Mouse (Mus musculus) CH12.LX (cell line): ENCODE measurements around the gene Zswim5. TPM values are rescaled to one million over a fixed set of nuclear protein-coding genes. Genes with fewer than 3 reads are reported as not detected.
"Not testable (repeated sequence)": the region's sequence is repeated elsewhere in the genome, so short reads cannot be mapped to it uniquely, and the experiment has no call there.

Source experiments
- DNase-seq: peaks from one replicate; pipeline ENCODE4 v3.0.0-alpha.2; 2013; ENCODE audit errors: extremely low read depth
- H3K27ac ChIP-seq: 2 replicates; pipeline ENCODE4 v1.5.1; 2012; ENCODE audit warnings: low read depth, mild to moderate bottlenecking, control low read depth, moderate library complexity; ENCODE audit not compliant: insufficient read depth
- H3K27me3 ChIP-seq: replicated peaks from 2 replicates; pipeline ENCODE3; 2012; ENCODE audit warnings: inconsistent platforms
- H3K36me3 ChIP-seq, 2 experiments: replicated peaks in 1 of 2; 2 replicates each; pipeline versions ENCODE3 to v1.6.1; 2012; ENCODE audit warnings: inconsistent platforms in 1 of 2, low read length in 1 of 2, mild to moderate bottlenecking in 1 of 2, mixed read lengths in 1 of 2, moderate library complexity in 1 of 2; ENCODE audit not compliant: control insufficient read depth in 1 of 2, insufficient read depth in 1 of 2
- H3K4me1 ChIP-seq, 2 experiments: 2 replicates each; pipeline ENCODE4 v1.6.1; 2012; ENCODE audit warnings: inconsistent platforms in 1 of 2, moderate library complexity in 1 of 2; ENCODE audit not compliant: insufficient read depth in 2 of 2, control insufficient read depth in 1 of 2
- H3K4me2 ChIP-seq: 2 replicates; pipeline ENCODE4 v1.6.1; 2012; ENCODE audit warnings: low read depth, mild to moderate bottlenecking, control low read depth; ENCODE audit not compliant: poor library complexity, insufficient read depth, severe bottlenecking
- H3K4me3 ChIP-seq, 3 experiments: fragments of 150-350 bp in 1 of 3; sonication (generic) in 1 of 3; replicated peaks in 1 of 3; 2 replicates each; pipeline versions ENCODE3 to v1.5.1; 2011 to 2012; ENCODE audit warnings: low read depth in 2 of 3, low read length in 2 of 3, mild to moderate bottlenecking in 2 of 3, moderate library complexity in 2 of 3, control low read depth in 1 of 3, improper control_type of control experiment in 1 of 3, inconsistent platforms in 1 of 3, mixed read lengths in 1 of 3; ENCODE audit not compliant: poor library complexity in 1 of 3
- H3K79me2 ChIP-seq: replicated peaks from 2 replicates; pipeline ENCODE4 v1.6.1; 2012; ENCODE audit warnings: mild to moderate bottlenecking, moderate library complexity; ENCODE audit not compliant: control insufficient read depth, poor library complexity, insufficient read depth, severe bottlenecking; ENCODE audit errors: extremely low read depth
- H3K9ac ChIP-seq: 2 replicates; pipeline ENCODE4 v1.6.1; 2012; ENCODE audit warnings: low read depth, mild to moderate bottlenecking, control low read depth, moderate library complexity; ENCODE audit not compliant: insufficient read depth
- H3K9me3 ChIP-seq: replicated peaks from 2 replicates; pipeline ENCODE3; 2012; ENCODE audit warnings: low read length, inconsistent platforms, mixed read lengths
- EP300 ChIP-seq: IDR thresholded peaks from 2 replicates; pipeline ENCODE4 v1.6.1; 2011; ENCODE audit warnings: low read length, improper control_type of control experiment
- GABPA ChIP-seq: IDR thresholded peaks from 2 replicates; pipeline ENCODE4 v1.6.1; 2012; ENCODE audit warnings: low read depth, low read length, improper control_type of control experiment, inconsistent platforms; ENCODE audit not compliant: insufficient replicate concordance
- IRF4 ChIP-seq: IDR thresholded peaks from 2 replicates; pipeline ENCODE4 v1.6.1; 2014; ENCODE audit warnings: low read depth, mild to moderate bottlenecking, inconsistent platforms, low read length, improper control_type of control experiment
- MAFK ChIP-seq: IDR thresholded peaks from 2 replicates; pipeline ENCODE4 v1.6.1; 2011; ENCODE audit warnings: low read length, improper control_type of control experiment; ENCODE audit not compliant: insufficient replicate concordance
- MAX ChIP-seq: IDR thresholded peaks from 2 replicates; pipeline ENCODE4 v1.6.1; 2011; ENCODE audit warnings: low read length, improper control_type of control experiment
- MXI1 ChIP-seq: IDR thresholded peaks from 2 replicates; pipeline ENCODE4 v1.6.1; 2011; ENCODE audit warnings: mild to moderate bottlenecking, low read depth, low read length, improper control_type of control experiment
- POLR2A ChIP-seq: IDR thresholded peaks from 2 replicates; pipeline ENCODE4 v1.6.1; 2011; ENCODE audit warnings: low read depth, mild to moderate bottlenecking, improper control_type of control experiment, low read length
- RAD21 ChIP-seq: IDR thresholded peaks from 2 replicates; pipeline ENCODE4 v1.6.1; 2011; ENCODE audit warnings: low read depth, mild to moderate bottlenecking, low read length, improper control_type of control experiment, moderate library complexity
- RCOR1 ChIP-seq: conservative IDR thresholded peaks from 2 replicates; pipeline ENCODE4 v1.6.1; 2012; ENCODE audit warnings: low read depth, mild to moderate bottlenecking, inconsistent platforms, low read length, improper control_type of control experiment
- SIN3A ChIP-seq: IDR thresholded peaks from 2 replicates; pipeline ENCODE4 v1.6.1; 2012; ENCODE audit warnings: low read length, improper control_type of control experiment, inconsistent platforms
- SMC3 ChIP-seq: IDR thresholded peaks from 2 replicates; pipeline ENCODE4 v1.6.1; 2011; ENCODE audit warnings: low read depth, low read length, improper control_type of control experiment
- TBP ChIP-seq: conservative IDR thresholded peaks from 2 replicates; pipeline ENCODE4 v1.6.1; 2011; ENCODE audit warnings: low read depth, low read length, improper control_type of control experiment
- UBTF ChIP-seq: IDR thresholded peaks from 2 replicates; pipeline ENCODE4 v1.6.1; 2012; ENCODE audit warnings: low read depth, mild to moderate bottlenecking, inconsistent platforms, low read length, improper control_type of control experiment, moderate library complexity
- USF1 ChIP-seq: IDR thresholded peaks from 2 replicates; pipeline ENCODE4 v1.6.1; 2014; ENCODE audit warnings: low read depth, mild to moderate bottlenecking, inconsistent platforms, low read length, improper control_type of control experiment
- USF2 ChIP-seq: conservative IDR thresholded peaks from 2 replicates; pipeline ENCODE4 v1.6.1; 2011; ENCODE audit warnings: low read depth, low read length, improper control_type of control experiment
- ZC3H11A ChIP-seq: IDR thresholded peaks from 2 replicates; pipeline ENCODE4 v1.6.1; 2012; ENCODE audit warnings: low read depth, mild to moderate bottlenecking, inconsistent platforms, low read length, improper control_type of control experiment
- ZMIZ1 ChIP-seq: IDR thresholded peaks from 2 replicates; pipeline ENCODE4 v1.6.1; 2012; ENCODE audit warnings: low read depth, mild to moderate bottlenecking, inconsistent platforms, low read length, improper control_type of control experiment
- ZNF384 ChIP-seq: IDR thresholded peaks from 2 replicates; pipeline ENCODE4 v1.6.1; 2012; ENCODE audit warnings: low read depth, low read length, improper control_type of control experiment, inconsistent platforms
- dilution Hi-C: fragments of 300-500 bp; cut with MboI; formaldehyde crosslinking; loops from 2 replicates; pipeline ENCODE4 v1.14.3; 2020; ENCODE audit warnings: low sequenced_read_pairs; ENCODE audit not compliant: extremely low pct_unique_long_range_greater_than_20kb, extremely low pct_ligation_motif_present
- in situ Hi-C: fragments of 300-500 bp; cut with MboI; formaldehyde crosslinking; loops from 3 replicates; pipeline ENCODE4 v1.14.3; 2019; ENCODE audit warnings: low sequenced_read_pairs, low pct_ligation_motif_present, low pct_unique_long_range_greater_than_20kb, mixed read lengths
- polyA plus RNA-seq: library from polyadenylated mRNA; unstranded; fragments of >175 nt; gene quantifications from 2 replicates; pipeline ENCODE4 v1.2.1, GENCODE M21; 2012; ENCODE audit warnings: low read depth; ENCODE audit not compliant: insufficient read length
- total RNA-seq, 2 experiments: library from RNA; depleted of rRNA; stranded (reverse); fragments of 300-350 nt in 1 of 2; fragments of >200 nt in 1 of 2; gene quantifications; 2 replicates each; pipeline ENCODE4 v1.2.3; 2012 to 2014

The Zswim5 gene
- total and polyA plus RNA-seq, 3 experiments = 1.1 to 1.2 (median 1.2) TPM

DNA sequence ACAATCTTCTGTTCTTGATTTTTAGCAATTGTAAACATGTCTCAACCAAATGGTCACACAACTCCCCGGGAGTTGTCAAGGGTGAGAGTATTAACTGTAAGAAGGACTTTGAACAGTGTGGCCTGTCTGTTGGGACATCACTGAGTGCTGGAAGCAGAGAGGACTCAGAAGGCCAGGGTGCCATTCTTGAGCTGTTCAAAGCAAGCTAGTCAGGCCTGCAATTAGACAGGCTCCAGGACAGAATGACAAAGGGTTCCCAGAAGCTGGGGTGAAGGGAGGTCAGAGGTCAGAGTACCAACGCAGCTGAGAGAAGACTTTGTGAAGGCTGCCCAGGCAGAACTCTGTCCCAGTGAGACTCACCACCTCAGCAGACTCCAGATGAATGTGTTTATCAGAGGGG, 38.2 kb upstream of the Zswim5 start:
- TF ChIP-seq ZNF384 (no peak), MAX (no peak), USF2 (no peak), ZC3H11A (no peak), RAD21 (no peak), ZMIZ1 (no peak), SIN3A (no peak), TBP (no peak), EP300 (no peak), UBTF (no peak), SMC3 (no peak), GABPA (no peak), RCOR1 (no peak), MXI1 (no peak), MAFK (no peak), IRF4 (no peak), USF1 (no peak), POLR2A (no peak)
- H3K36me3 ChIP-seq = no peaks in the 10 kb centered on the region
- H3K9ac ChIP-seq = no peak overlapping the region
- dilution Hi-C loops = no loop called here
- in situ Hi-C loops = no loop called here
- H3K4me2 ChIP-seq = no peak overlapping the region
- no peak for DNase-seq
- no peaks in the 10 kb centered on the region for H3K9me3 ChIP-seq
- H3K27ac ChIP-seq = no peak overlapping the region
- no peaks in the 10 kb centered on the region for H3K4me1 ChIP-seq
- no peak overlapping the region for H3K4me3 ChIP-seq
- no peaks in the 10 kb centered on the region for H3K79me2 ChIP-seq
- no peaks in the 10 kb centered on the region for H3K27me3 ChIP-seq

DNA sequence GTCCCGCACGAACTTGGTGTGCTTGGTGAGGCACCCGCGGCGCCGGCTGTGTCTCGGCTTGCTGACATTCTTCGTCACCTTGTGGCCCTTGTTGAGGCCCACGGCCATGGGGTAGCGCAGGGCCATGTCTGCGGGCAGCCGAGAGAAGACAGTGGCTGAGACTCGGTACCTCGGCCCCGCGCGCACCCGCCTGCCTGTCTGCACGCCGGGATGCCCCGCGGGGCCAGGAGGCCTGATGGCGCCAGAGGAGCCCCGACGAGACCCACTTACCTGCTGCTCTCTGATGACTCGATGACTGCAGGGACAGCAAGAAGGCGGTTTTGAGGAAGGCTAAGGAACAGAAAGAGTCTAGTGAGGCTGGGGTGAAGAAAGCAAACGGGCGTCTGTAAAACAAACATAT, 37.1 kb upstream of the Zswim5 start:
- not testable (repeated sequence) for H3K9me3 ChIP-seq, H3K9ac ChIP-seq

More for the DNA sequence above, 37.1 kb upstream of the Zswim5 start:
- H3K27me3 ChIP-seq, H3K4me2 ChIP-seq, dilution Hi-C loops, H3K4me1 ChIP-seq, H3K36me3 ChIP-seq, H3K4me3 ChIP-seq, DNase-seq, H3K27ac ChIP-seq, H3K79me2 ChIP-seq, in situ Hi-C loops: not testable (repeated sequence)
